In genomic region chr1:63763881-63764386, GRCm38 (mm10) we compare ENCODE assay signal across 10 mouse cellular contexts. TPM values are rescaled to one million over a fixed set of nuclear protein-coding genes. Genes with fewer than 3 reads are reported as not detected.
DNase-seq lines count a peak whose midpoint lies in the region; ATAC-seq and TF ChIP-seq lines count a peak whose summit lies in the region.
"Had no signal": no experiment of that assay in that cellular context is flagged by ENCODE, and none has a peak within 500 bp of the region (broad histone marks: within the 10 kb centered on the region; RNA-seq: fewer than 3 reads in every experiment).

No protein-coding gene starts in this region.

- peak in 1 of 2 experiments; percentile 12 for DNase-seq in left cerebral cortex, adult 2 months (ENCODE audit: extremely low spot score in 1 of 2, low spot score in 2 of 2)
- no peak for DNase-seq in left cerebral cortex, postnatal 36 days (ENCODE audit: low spot score in 2 of 2)
- peak; percentile 17 for DNase-seq in forebrain, embryonic 10.5 days (ENCODE audit: extremely low spot score, low spot score)
- no peak for DNase-seq in adrenal gland, postnatal 36 days
- no peak for DNase-seq in heart, postnatal 4 days

- no peaks in the 10 kb centered on the region for H3K9me3 ChIP-seq in forebrain, embryonic 10.5 days
- H3K9me3 ChIP-seq in hindbrain, embryonic 15.5 days, result no peaks in the 10 kb centered on the region
- H3K9me3 ChIP-seq in neural tube, embryonic 13.5 days, result no peaks in the 10 kb centered on the region

- WGBS in forebrain, embryonic 10.5 days, result 43% methylated on average over 7 of the region's 7 CpGs
- 8% methylated on average over 7 of the region's 7 CpGs for WGBS in hindbrain, embryonic 15.5 days
- WGBS in neural tube, embryonic 13.5 days, result 12% methylated on average over 7 of the region's 7 CpGs

- peak overlapping the region; percentile 58; the same call in 1 of the 2 replicates for H3K27ac ChIP-seq in left cerebral cortex, adult 2 months
- H3K27ac ChIP-seq in forebrain, embryonic 10.5 days, result peak overlapping the region; percentile 73
- peak overlapping the region; percentile 74 for H3K27ac ChIP-seq in hindbrain, embryonic 15.5 days (replicated peaks)
- peak overlapping the region; percentile 74 for H3K27ac ChIP-seq in neural tube, embryonic 13.5 days (replicated peaks)

- no peak overlapping the region for H3K9ac ChIP-seq in hindbrain, embryonic 15.5 days
- no peak overlapping the region for H3K9ac ChIP-seq in neural tube, embryonic 13.5 days

- peaks cover 49% of the 10 kb centered on the region for H3K4me1 ChIP-seq in forebrain, embryonic 10.5 days
- peaks cover 36% of the 10 kb centered on the region for H3K4me1 ChIP-seq in hindbrain, embryonic 15.5 days (replicated peaks)
- H3K4me1 ChIP-seq in neural tube, embryonic 13.5 days (replicated peaks), result peaks cover 50% of the 10 kb centered on the region

- H3K4me2 ChIP-seq in hindbrain, embryonic 15.5 days, result peak overlapping the region; percentile 5; the same call in 1 of the 2 replicates
- peak overlapping the region; percentile 21 for H3K4me2 ChIP-seq in neural tube, embryonic 13.5 days

- no peak for TF ChIP-seq CTCF in left cerebral cortex, adult 2 months (IDR thresholded peaks at IDR 0.05)

- no peak overlapping the region for H3K4me3 ChIP-seq in left cerebral cortex, adult 2 months
- no peak overlapping the region for H3K4me3 ChIP-seq in forebrain, embryonic 10.5 days
- H3K4me3 ChIP-seq in hindbrain, embryonic 15.5 days, result no peak overlapping the region
- no peak overlapping the region for H3K4me3 ChIP-seq in neural tube, embryonic 13.5 days
- H3K4me3 ChIP-seq: erythroblast, embryonic 14.5 days had no signal

- no peaks in the 10 kb centered on the region for H3K27me3 ChIP-seq in forebrain, embryonic 10.5 days (ENCODE audit: poor library complexity, severe bottlenecking)
- H3K27me3 ChIP-seq in hindbrain, embryonic 15.5 days, result no peaks in the 10 kb centered on the region
- H3K27me3 ChIP-seq in neural tube, embryonic 13.5 days, result no peaks in the 10 kb centered on the region

- intact Hi-C loops in left cerebral cortex, adult 2 months (cut with DNase I), result loop anchor here (1.0 to 10.0 kb wide), 9 partner anchors 97 to 951 kb away; partner anchors contain the start of genes Creb1 and Klf7
- intact Hi-C loops in left cerebral cortex, postnatal 36 days (cut with DNase I), result loop anchor here (2.0 to 10.0 kb wide), 3 partner anchors 357 to 851 kb away; partner anchors contain the start of gene Mettl21a

- H3K36me3 ChIP-seq in forebrain, embryonic 10.5 days (replicated peaks), result no peaks in the 10 kb centered on the region
- H3K36me3 ChIP-seq in hindbrain, embryonic 15.5 days, result no peaks in the 10 kb centered on the region
- H3K36me3 ChIP-seq in neural tube, embryonic 13.5 days, result no peaks in the 10 kb centered on the region

- ATAC-seq in hindbrain, embryonic 15.5 days (ENCODE audit: low FRiP score, low read depth), result peak; percentile 50
- ATAC-seq in neural tube, embryonic 13.5 days (ENCODE audit: low read depth), result peak; percentile 69
- ATAC-seq: inflammation-experienced regulatory T-cells, adult 6 months had no signal

RNA-seq across cellular contexts. Expression of gene 4933402D24Rik, which starts 5.1 kb away (rescaled TPM):
- under 1 TPM; 0.25 to 0.33 TPM for total RNA-seq in left cerebral cortex, adult 2 months (2021)
- total RNA-seq in left cerebral cortex, postnatal 36 days (2021), result under 1 TPM; 0.23 to 0.25 TPM
- polyA plus RNA-seq in forebrain, embryonic 10.5 days (2016; fragmentation: Nextera tagmentation; extraction: Ambion mirVana), result 0.15 and 0.39 TPM in 2 replicates
- polyA plus RNA-seq in hindbrain, embryonic 15.5 days (2015; fragmentation: Nextera tagmentation; extraction: Ambion mirVana), result 0.32 and 0.35 TPM in 2 replicates
- 0.14 TPM in 1 of 2 replicates, not detected in the other for polyA plus RNA-seq in neural tube, embryonic 13.5 days (2015; fragmentation: Nextera tagmentation; extraction: Ambion mirVana)
- total RNA-seq in adrenal gland, postnatal 36 days (2021), result not detected
- total RNA-seq in heart, postnatal 4 days (2021), result not detected
- polyA plus RNA-seq: erythroblast, embryonic 14.5 days; small intestine, adult 2 months had no signal

RNA-seq across cellular contexts. Expression of gene Fastkd2, which starts 33.5 kb away (rescaled TPM):
- 10 to 100 TPM; 21.1 to 27.4 TPM for total RNA-seq in left cerebral cortex, adult 2 months (2021)
- total RNA-seq in left cerebral cortex, postnatal 36 days (2021), result 10 to 100 TPM; 18.4 to 20.7 TPM
- 74.6 and 79.2 TPM in 2 replicates for polyA plus RNA-seq in forebrain, embryonic 10.5 days (2016; fragmentation: Nextera tagmentation; extraction: Ambion mirVana)
- polyA plus RNA-seq in hindbrain, embryonic 15.5 days (2015; fragmentation: Nextera tagmentation; extraction: Ambion mirVana), result 35.1 and 35.2 TPM in 2 replicates
- polyA plus RNA-seq in neural tube, embryonic 13.5 days (2015; fragmentation: Nextera tagmentation; extraction: Ambion mirVana), result 37.5 and 38.3 TPM in 2 replicates
- 10 to 100 TPM; 22.7 to 29.2 TPM for total RNA-seq in adrenal gland, postnatal 36 days (2021)
- 10 to 100 TPM; 26.3 to 31.9 TPM for total RNA-seq in heart, postnatal 4 days (2021)

RNA-seq across cellular contexts. Expression of gene Mdh1b, which starts 33.8 kb away (rescaled TPM):
- 1 to 10 TPM in 1 of 2 experiments, under 1 TPM in 1; 0.79 to 1.1 TPM for total RNA-seq in left cerebral cortex, adult 2 months (2021)
- total RNA-seq in left cerebral cortex, postnatal 36 days (2021), result 1 to 10 TPM in 1 of 2 experiments, under 1 TPM in 1; 0.72 to 1.1 TPM
- polyA plus RNA-seq in forebrain, embryonic 10.5 days (2016; fragmentation: Nextera tagmentation; extraction: Ambion mirVana), result 0.16 and 0.23 TPM in 2 replicates
- polyA plus RNA-seq in hindbrain, embryonic 15.5 days (2015; fragmentation: Nextera tagmentation; extraction: Ambion mirVana), result 0.67 and 0.72 TPM in 2 replicates
- 0.25 and 0.29 TPM in 2 replicates for polyA plus RNA-seq in neural tube, embryonic 13.5 days (2015; fragmentation: Nextera tagmentation; extraction: Ambion mirVana)
- total RNA-seq in adrenal gland, postnatal 36 days (2021), result not detected
- total RNA-seq in heart, postnatal 4 days (2021), result not detected
- polyA plus RNA-seq: erythroblast, embryonic 14.5 days; inflammation-experienced regulatory T-cells, adult 6 months; small intestine, adult 2 months had no signal
